ENCODE assay signal across 12 mouse cellular contexts in the genomic region with DNA sequence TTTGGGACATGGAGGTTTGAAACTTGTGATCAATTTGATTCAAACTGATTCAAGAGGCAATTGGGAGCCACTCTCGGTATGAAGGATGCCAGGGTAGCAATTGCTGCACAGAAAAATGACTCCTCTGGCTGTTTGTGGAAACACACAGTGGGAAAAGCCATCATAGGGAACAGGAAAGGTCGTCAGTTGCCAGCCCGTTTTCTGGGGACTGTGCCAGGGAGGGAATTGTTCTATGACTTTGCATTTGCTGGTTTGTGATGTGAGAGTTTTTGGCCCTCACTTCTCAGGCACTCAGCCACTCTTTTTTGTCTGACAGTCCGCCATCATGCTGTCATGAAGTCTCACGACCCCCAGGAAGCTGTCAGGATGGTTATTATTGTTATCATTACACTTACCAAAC.
DNase-seq lines count a peak whose midpoint lies in the region; ATAC-seq lines count a peak whose summit lies in the region.
"Had no signal": no experiment of that assay in that cellular context is flagged by ENCODE, and none has a peak within 500 bp of the region (broad histone marks: within the 10 kb centered on the region; RNA-seq: fewer than 3 reads in every experiment).

No protein-coding gene starts in this region.

- no peak for ATAC-seq in kidney, embryonic 16.5 days (ENCODE audit: low FRiP score, low TSS enrichment)
- ATAC-seq: midbrain, embryonic 15.5 days had no signal

- H3K4me2 ChIP-seq in kidney, embryonic 16.5 days (replicated peaks; ENCODE audit: low read depth, low read length) = no peak overlapping the region
- H3K4me2 ChIP-seq: heart, embryonic 15.5 days; limb, embryonic 15.5 days; midbrain, embryonic 15.5 days had no signal

- no peaks in the 10 kb centered on the region for H3K4me1 ChIP-seq in kidney, embryonic 16.5 days (ENCODE audit: insufficient read depth, low read length)
- H3K4me1 ChIP-seq: heart, embryonic 15.5 days had no signal

- WGBS in kidney, embryonic 16.5 days = 59% methylated on average over 5 of the region's 5 CpGs

- H3K9ac ChIP-seq in kidney, embryonic 16.5 days (replicated peaks; ENCODE audit: low read length) = no peak overlapping the region
- H3K9ac ChIP-seq: heart, embryonic 15.5 days; limb, embryonic 15.5 days; midbrain, embryonic 15.5 days had no signal

- no peak overlapping the region for H3K4me3 ChIP-seq in kidney, embryonic 16.5 days (ENCODE audit: low read length)
- H3K4me3 ChIP-seq: heart, embryonic 15.5 days; limb, embryonic 15.5 days; midbrain, embryonic 15.5 days had no signal

- H3K27ac ChIP-seq in kidney, embryonic 16.5 days (ENCODE audit: low read length) = no peak overlapping the region
- H3K27ac ChIP-seq: heart, embryonic 15.5 days; limb, embryonic 15.5 days; midbrain, embryonic 15.5 days had no signal

- DNase-seq in adrenal gland, adult (ENCODE audit: inconsistent age in 2 of 2, low spot score in 1 of 2) = peak; percentile 16 to 53
- no peak for DNase-seq in adrenal gland, postnatal 4 days (ENCODE audit: low spot score in 2 of 2)
- DNase-seq in kidney, adult 11 months = peak; percentile 24
- peak; percentile 28 to 32 for DNase-seq in gastrocnemius, postnatal 36 days
- DNase-seq in lung, postnatal 14 days = peak; percentile 56
- DNase-seq in urinary bladder, postnatal 10 days (ENCODE audit: low spot score) = no peak
- no peak for DNase-seq in right cerebral cortex, postnatal 25 days

- H3K36me3 ChIP-seq in kidney, embryonic 16.5 days (ENCODE audit: insufficient read depth, low read length) = no peaks in the 10 kb centered on the region
- H3K36me3 ChIP-seq: G1E; heart, embryonic 15.5 days; limb, embryonic 15.5 days; midbrain, embryonic 15.5 days had no signal

- no peaks in the 10 kb centered on the region for H3K27me3 ChIP-seq in kidney, embryonic 16.5 days (ENCODE audit: insufficient read depth, low read length)
- H3K27me3 ChIP-seq: heart, embryonic 15.5 days; limb, embryonic 15.5 days; midbrain, embryonic 15.5 days had no signal

- H3K9me3 ChIP-seq in kidney, embryonic 16.5 days (ENCODE audit: low read length) = no peaks in the 10 kb centered on the region
- H3K9me3 ChIP-seq: G1E; heart, embryonic 15.5 days; limb, embryonic 15.5 days; midbrain, embryonic 15.5 days had no signal

- intact Hi-C loops in gastrocnemius, postnatal 36 days (cut with DNase I) = no loop called here

Comparison
In these comparisons a context has a peak if more than half of its experiments do, and no peak if none do; other contexts are left out.
1. DNase-seq: peak in adrenal gland, adult (2 of 2), kidney, adult 11 months (single experiment), gastrocnemius, postnatal 36 days (2 of 2) and lung, postnatal 14 days (single experiment); none in adrenal gland, postnatal 4 days (0 of 2), urinary bladder, postnatal 10 days (single experiment) and right cerebral cortex, postnatal 25 days (single experiment).